Mouse (Mus musculus): Measurements from ENCODE around the gene Pqbp1. TPM values are rescaled to one million over a fixed set of nuclear protein-coding genes. Genes with fewer than 3 reads are reported as not detected.
A peak's percentile ranks its signal among the peaks of the same experiment; 100 is the strongest.

Gene Pqbp1
- polyA plus RNA-seq (2015; fragmentation: Nextera tagmentation; extraction: Ambion mirVana): 155 and 156 TPM in 2 replicates

DNA sequence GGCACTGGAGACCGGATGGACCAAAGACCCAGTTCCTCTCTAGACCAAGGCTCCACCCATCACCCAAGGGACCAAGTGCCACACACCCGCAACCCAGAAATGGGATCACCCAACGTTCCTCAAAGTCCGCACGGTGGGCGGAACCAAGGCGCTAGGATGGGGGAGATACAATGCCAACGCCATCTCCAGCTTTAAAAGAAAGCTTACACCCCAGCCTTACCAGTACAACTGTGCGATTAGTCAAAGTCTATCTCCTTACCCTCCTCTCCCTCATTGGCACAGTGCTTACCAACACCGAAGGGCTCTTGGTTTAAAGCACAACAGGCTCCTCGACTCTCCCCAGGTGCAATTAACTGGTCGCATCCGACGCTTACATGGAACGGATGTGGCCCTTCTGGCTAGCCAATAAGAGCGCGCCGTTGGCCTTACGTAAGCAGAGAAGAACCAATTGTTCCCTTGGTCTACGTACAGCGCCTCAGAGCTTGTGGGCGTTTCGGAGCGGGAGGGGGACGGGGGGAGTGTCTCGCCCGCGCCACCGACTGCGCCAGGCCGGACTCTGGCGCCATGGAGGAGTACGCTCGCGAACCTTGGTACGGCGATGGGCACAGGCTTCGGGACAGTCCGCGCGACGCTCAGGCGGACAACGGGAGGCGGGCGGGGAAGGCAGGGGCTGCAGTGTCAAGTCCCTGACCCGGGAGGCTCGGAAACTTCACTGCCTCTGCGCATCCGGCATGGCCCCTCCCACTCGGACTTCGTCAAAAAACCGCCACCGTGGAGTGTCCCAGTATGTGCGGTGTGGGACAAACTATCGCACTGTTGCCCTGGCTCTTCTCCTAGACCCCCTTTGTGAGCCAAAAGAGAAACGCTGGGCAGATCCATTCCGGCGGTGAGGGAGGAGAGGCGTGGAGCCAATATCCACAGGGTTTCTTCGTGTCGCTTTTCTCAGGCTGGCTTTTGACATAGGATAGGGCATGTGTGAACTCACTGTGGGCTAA is at the start of gene Pqbp1, which contains the start of gene Timm17b:
TSS of gene Pqbp1 (minus strand) at position 390 of the 995 bp plus-strand sequence.
TSS of gene Timm17b (plus strand) at position 478 of the 995 bp plus-strand sequence.
- H3K27me3 ChIP-seq: no peaks in the 10 kb centered on the region

DNA sequence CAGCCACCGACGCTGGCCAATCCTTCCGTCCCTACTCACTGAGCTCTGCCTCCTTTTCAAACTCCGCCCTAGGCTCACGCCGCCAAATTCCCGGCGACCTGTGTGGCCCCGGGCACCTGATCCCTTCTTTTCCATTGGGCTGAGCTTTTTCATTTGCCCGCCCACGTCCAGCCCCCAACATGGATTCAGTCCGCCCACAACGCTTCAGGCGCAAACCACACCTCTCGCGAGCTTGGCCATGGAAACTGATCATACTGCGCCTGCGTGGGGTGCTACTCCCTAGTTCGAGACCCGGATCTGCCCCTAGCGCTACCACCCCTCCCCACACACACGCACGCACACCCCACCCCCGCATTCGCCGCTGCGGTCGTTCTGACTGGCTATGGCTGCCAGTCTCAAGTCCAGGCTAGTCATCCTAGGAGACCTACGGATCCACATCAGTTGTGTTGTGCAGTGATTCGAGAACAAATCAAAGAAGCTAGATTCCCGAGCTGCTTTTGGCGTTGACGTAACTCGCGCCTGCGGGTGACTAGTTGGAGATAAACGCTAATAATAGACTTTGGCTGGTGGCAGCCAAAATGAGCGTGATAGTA is 48.9 kb upstream of the Pqbp1 start:
- H3K27me3 ChIP-seq: no peaks in the 10 kb centered on the region
- peak overlapping the region; percentile 57 for H3K4me2 ChIP-seq
- no peaks in the 10 kb centered on the region for H3K4me1 ChIP-seq
- WGBS: 25% methylated on average over 38 of the region's 38 CpGs
- peak overlapping the region; percentile 50 for H3K4me3 ChIP-seq
- peak overlapping the region; percentile 72 for H3K27ac ChIP-seq
- H3K9ac ChIP-seq: peak overlapping the region; percentile 65
- H3K36me3 ChIP-seq: peaks cover 3% of the 10 kb centered on the region; the same call in 1 of the 2 replicates
- peak; percentile 97; the same call in 1 of the 2 replicates for ATAC-seq (ENCODE audit: insufficient number of reproducible peaks, insufficient read depth, low FRiP score, low TSS enrichment, low read depth)
- no peaks in the 10 kb centered on the region for H3K9me3 ChIP-seq

More for the DNA sequence above, at the start of gene Pqbp1, which contains the start of gene Timm17b:
- no peaks in the 10 kb centered on the region for H3K9me3 ChIP-seq
- peak within 1 kb of the TSS; percentile 74 for H3K9ac ChIP-seq
- peaks cover 3% of the 10 kb centered on the region; the same call in 1 of the 2 replicates for H3K4me1 ChIP-seq
- peak within 1 kb of the TSS; percentile 57 for H3K4me3 ChIP-seq
- peak within 1 kb of the TSS; percentile 86 for H3K27ac ChIP-seq
- 20% methylated on average over 62 of the region's 62 CpGs for WGBS
- H3K36me3 ChIP-seq: peaks cover 25% of the 10 kb centered on the region
- peak within 1 kb of the TSS; percentile 61 for H3K4me2 ChIP-seq
- ATAC-seq (ENCODE audit: insufficient number of reproducible peaks, insufficient read depth, low FRiP score, low TSS enrichment, low read depth): peak; percentile 94

DNA sequence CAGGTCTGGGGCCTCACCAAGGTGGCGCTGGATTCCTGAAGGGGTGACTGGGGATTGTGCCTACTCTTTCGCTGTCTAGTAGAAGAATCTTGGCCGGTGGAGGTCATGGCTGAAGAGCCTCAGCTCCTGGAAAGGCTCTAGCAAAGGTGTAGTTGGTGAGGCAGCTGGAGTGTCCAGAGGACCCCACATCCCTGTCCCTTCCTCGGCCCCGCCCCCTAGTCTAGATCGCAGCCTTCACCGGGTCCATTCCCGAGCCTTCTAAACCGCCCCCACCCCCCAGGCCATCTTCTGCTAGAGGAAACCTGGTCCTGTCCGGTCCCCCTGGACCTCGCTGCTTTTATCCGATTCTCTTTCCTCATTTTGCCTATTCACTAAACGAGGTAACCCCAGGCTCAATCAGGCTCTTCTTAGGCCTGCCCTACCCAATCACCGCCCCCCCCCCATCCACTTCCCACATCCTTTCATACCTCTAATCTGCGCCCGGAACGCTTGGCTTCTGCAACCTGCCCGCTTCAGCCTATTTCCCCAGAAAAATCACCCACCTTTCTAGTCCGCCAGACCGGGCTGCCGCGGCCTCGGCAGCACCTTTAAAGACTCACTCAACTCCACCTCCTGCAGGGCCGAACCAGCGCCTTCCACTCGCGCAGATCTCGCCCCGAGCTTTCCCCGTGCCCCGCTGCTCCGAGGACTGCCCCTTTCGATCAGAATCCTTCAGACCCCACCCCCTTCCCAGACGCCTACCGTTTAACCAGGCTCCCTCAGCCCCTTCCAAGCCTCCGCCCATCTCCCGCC is 48.2 kb upstream of the Pqbp1 start, which contains the start of gene Hdac6:
TSS of gene Hdac6 (minus strand) at position 782 of the 792 bp plus-strand sequence.
- peak; percentile 4; the same call in 1 of the 2 replicates for ATAC-seq (ENCODE audit: insufficient number of reproducible peaks, insufficient read depth, low FRiP score, low TSS enrichment, low read depth)
- H3K4me2 ChIP-seq: peak within 1 kb of the TSS; percentile 59
- H3K36me3 ChIP-seq: peaks cover 3% of the 10 kb centered on the region; the same call in 1 of the 2 replicates
- H3K27me3 ChIP-seq: no peaks in the 10 kb centered on the region
- peak within 1 kb of the TSS; percentile 72 for H3K27ac ChIP-seq
- peak within 1 kb of the TSS; percentile 65 for H3K9ac ChIP-seq
- peak within 1 kb of the TSS; percentile 50 for H3K4me3 ChIP-seq
- H3K9me3 ChIP-seq: no peaks in the 10 kb centered on the region
- no peaks in the 10 kb centered on the region for H3K4me1 ChIP-seq
- 24% methylated on average over 36 of the region's 37 CpGs for WGBS

DNA sequence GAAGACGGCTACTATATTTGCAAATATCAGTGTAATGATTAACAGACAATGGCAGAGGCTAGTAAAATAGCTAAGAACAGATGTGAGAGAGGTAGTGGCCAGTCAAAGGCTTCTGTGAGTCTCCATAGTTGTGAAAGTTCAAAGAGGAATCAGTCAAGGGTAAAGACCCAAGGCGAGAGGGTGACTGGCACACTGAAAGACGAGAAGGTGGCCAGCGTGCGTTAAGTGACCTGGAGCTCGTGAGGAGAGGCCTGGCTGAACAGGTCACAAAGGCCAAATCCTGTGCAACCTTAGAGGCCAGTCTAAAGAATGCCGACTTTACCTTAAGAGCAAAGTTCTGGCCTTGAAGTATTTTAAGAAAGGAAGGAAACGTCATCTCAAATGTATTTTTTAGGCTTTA is 46.5 kb upstream of the Pqbp1 start:
- H3K9ac ChIP-seq: no peak overlapping the region
- H3K4me1 ChIP-seq: no peaks in the 10 kb centered on the region
- H3K9me3 ChIP-seq: no peaks in the 10 kb centered on the region
- H3K4me3 ChIP-seq: no peak overlapping the region
- H3K27me3 ChIP-seq: no peaks in the 10 kb centered on the region
- no peak overlapping the region for H3K4me2 ChIP-seq
- no peak overlapping the region for H3K27ac ChIP-seq
- 73% methylated on average over 8 of the region's 8 CpGs for WGBS
- H3K36me3 ChIP-seq: peaks cover 8% of the 10 kb centered on the region; the same call in 1 of the 2 replicates
- no peak for ATAC-seq (ENCODE audit: insufficient number of reproducible peaks, insufficient read depth, low FRiP score, low TSS enrichment, low read depth)

DNA sequence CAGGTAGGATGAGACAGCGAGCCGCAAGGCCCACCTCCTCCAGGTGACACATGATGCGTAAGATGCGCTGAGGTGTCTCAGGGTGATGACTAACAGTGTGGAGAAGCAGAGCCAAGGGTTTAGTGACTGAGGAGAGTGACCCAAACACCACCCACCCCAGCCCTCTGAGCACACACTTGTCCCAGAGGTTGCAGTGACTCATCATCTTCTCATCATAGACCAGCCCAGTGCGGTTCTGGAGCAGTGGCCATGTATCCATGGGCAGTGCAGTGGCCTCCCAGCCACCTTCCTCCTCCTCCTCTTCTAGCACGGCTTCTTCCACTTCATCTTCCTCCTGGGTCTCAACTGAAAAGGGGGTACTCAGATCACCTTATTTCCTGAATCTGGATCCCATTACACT is 38.6 kb upstream of the Pqbp1 start:
- Histone ChIP-seq H3K36me3 (peaks cover 28% of the 10 kb centered on the region), H3K9ac (no peak overlapping the region), H3K27ac (no peak overlapping the region), H3K4me2 (no peak overlapping the region), H3K4me1 (no peaks in the 10 kb centered on the region), H3K4me3 (no peak overlapping the region), H3K9me3 (no peaks in the 10 kb centered on the region), H3K27me3 (no peaks in the 10 kb centered on the region)
- no peak for ATAC-seq (ENCODE audit: insufficient number of reproducible peaks, insufficient read depth, low FRiP score, low TSS enrichment, low read depth)
- 89% methylated on average over 6 of the region's 6 CpGs for WGBS

DNA sequence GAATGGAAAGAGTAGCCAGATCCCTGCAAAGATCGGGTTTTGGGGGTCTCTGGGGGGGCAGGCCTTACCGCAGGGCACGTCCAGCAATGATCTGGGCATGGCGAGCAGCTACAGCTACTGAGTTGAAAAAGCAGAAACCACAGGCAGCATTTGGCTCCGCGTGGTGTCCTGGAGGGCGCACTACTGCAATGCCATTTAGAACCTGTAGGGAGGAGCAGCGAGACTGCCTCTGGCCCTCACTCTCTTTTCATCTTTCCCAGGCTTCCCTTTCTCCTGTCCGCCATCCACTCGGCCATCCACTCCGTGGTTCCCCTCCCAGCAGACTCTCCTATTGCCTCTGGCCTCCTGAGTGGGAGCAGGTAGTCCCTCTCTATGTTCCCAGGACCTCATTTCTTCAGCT is 37.8 kb upstream of the Pqbp1 start:
- no peak overlapping the region for H3K9ac ChIP-seq
- no peak overlapping the region for H3K4me2 ChIP-seq
- H3K9me3 ChIP-seq: no peaks in the 10 kb centered on the region
- H3K36me3 ChIP-seq: peaks cover 28% of the 10 kb centered on the region
- ATAC-seq (ENCODE audit: insufficient number of reproducible peaks, insufficient read depth, low FRiP score, low TSS enrichment, low read depth): no peak
- no peaks in the 10 kb centered on the region for H3K27me3 ChIP-seq
- H3K27ac ChIP-seq: no peak overlapping the region
- no peak overlapping the region for H3K4me3 ChIP-seq
- 56% methylated on average over 11 of the region's 11 CpGs for WGBS
- H3K4me1 ChIP-seq: no peaks in the 10 kb centered on the region

DNA sequence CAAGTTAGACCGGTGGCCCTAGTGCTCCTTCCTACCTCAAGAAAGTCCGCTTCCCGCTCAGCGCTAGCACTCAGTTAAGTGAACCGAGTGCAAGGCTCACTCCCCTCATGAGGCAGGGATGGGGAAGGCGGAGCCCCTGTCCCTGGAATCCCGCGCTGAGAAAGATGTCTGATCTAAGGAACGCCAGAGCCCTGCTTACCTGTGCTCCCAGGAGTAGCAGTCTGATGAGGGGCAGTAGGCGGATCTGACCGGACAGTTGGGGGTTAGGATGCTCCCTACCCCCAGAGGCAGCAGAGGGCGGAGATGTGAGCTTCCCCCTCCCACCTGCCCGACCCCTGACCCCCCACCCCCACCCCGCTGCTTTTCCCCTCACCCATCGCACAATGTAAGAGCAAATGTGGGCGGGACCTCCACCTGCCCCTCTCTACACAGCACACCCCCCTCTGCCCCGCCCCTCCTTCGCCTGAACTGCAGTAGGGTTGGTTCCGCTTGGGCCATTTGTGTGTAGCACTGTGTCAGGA is 29.3 kb upstream of the Pqbp1 start, which contains the start of gene Eras:
TSS of gene Eras (minus strand) at position 338 of the 521 bp plus-strand sequence.
- Histone ChIP-seq H3K36me3 (peaks cover 25% of the 10 kb centered on the region), H3K4me3 (no peak within 1 kb of the TSS), H3K9me3 (no peaks in the 10 kb centered on the region), H3K4me2 (no peak within 1 kb of the TSS), H3K27ac (no peak within 1 kb of the TSS), H3K4me1 (no peaks in the 10 kb centered on the region), H3K9ac (no peak within 1 kb of the TSS), H3K27me3 (peaks cover 63% of the 10 kb centered on the region)
- no peak for ATAC-seq (ENCODE audit: insufficient number of reproducible peaks, insufficient read depth, low FRiP score, low TSS enrichment, low read depth)
- WGBS: 22% methylated on average over 19 of the region's 19 CpGs

DNA sequence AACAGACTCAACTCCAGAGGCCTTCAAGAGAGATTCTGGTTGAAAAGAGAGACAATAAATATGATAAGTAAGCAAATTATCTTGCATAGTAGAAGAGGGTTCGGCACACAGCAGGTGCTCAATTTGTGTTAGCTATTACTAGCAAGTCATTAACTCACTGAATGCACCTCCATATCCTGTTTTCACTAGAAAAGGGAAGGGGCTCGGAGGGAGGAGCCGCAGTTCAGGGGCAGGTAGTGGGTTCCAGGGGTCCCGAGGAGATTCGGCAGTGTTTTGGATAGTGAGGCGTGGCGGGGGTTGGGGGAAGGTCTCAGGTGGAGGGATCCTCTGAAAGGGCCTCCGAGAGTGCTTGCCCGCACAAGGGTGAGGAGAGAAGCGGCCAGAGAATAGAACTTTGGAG is 28.0 kb upstream of the Pqbp1 start:
- Histone ChIP-seq H3K4me1 (no peaks in the 10 kb centered on the region; the same call in 1 of the 2 replicates), H3K4me2 (no peak overlapping the region), H3K9ac (no peak overlapping the region), H3K27ac (no peak overlapping the region), H3K4me3 (no peak overlapping the region), H3K36me3 (peaks cover 23% of the 10 kb centered on the region), H3K27me3 (peaks cover 76% of the 10 kb centered on the region), H3K9me3 (no peaks in the 10 kb centered on the region)
- WGBS: 27% methylated on average over 10 of the region's 10 CpGs
- ATAC-seq (ENCODE audit: insufficient number of reproducible peaks, insufficient read depth, low FRiP score, low TSS enrichment, low read depth): no peak

DNA sequence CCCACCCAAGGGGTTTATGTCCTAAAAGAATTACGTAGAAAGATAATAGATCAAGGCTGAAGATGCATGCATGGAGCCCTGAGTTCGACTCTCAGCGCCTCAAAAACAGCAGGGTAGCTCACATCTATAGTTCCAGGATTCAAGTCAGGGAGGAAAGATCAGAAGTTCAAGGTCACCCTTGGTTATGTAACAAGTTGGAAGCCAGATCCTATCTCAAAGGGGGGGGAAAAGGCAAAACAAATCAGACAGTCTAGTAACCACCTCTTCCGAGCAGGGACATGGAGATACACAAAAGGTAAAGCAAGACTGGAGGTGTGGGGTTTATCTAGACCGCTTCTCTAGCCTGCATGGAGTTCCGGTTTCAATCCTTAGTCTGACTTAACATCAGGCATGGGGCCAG is 27.2 kb upstream of the Pqbp1 start:
- WGBS: 72% methylated on average over 6 of the region's 6 CpGs
- Histone ChIP-seq H3K4me2 (no peak overlapping the region), H3K4me1 (no peaks in the 10 kb centered on the region; the same call in 1 of the 2 replicates), H3K27ac (no peak overlapping the region), H3K4me3 (no peak overlapping the region), H3K36me3 (peaks cover 17% of the 10 kb centered on the region), H3K9ac (no peak overlapping the region), H3K9me3 (no peaks in the 10 kb centered on the region), H3K27me3 (peaks cover 84% of the 10 kb centered on the region)
- ATAC-seq (ENCODE audit: insufficient number of reproducible peaks, insufficient read depth, low FRiP score, low TSS enrichment, low read depth): no peak

DNA sequence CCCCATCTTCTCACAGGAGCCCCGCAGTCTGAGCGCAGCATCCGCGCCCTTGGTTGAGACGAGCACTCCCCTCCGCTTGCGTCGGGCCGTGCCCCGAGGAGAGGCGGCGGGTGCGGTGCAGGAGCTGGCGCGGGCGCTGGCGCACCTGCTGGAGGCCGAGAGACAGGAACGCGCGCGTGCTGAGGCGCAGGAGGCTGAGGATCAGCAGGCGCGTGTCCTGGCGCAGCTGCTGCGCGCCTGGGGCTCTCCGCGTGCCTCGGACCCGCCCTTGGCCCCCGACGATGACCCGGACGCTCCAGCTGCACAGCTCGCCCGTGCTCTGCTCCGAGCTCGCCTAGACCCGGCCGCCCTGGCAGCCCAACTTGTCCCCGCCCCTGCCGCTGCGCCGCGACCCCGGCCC is 23.0 kb upstream of the Pqbp1 start:
- no peaks in the 10 kb centered on the region; the same call in 1 of the 2 replicates for H3K4me1 ChIP-seq
- H3K27ac ChIP-seq: no peak overlapping the region
- H3K4me2 ChIP-seq: peak overlapping the region; percentile 57
- H3K36me3 ChIP-seq: no peaks in the 10 kb centered on the region
- no peaks in the 10 kb centered on the region for H3K9me3 ChIP-seq
- no peak for ATAC-seq (ENCODE audit: insufficient number of reproducible peaks, insufficient read depth, low FRiP score, low TSS enrichment, low read depth)
- no peak overlapping the region for H3K9ac ChIP-seq
- H3K4me3 ChIP-seq: peak overlapping the region; percentile 28
- WGBS: 25% methylated on average over 35 of the region's 48 CpGs
- H3K27me3 ChIP-seq: peaks cover 83% of the 10 kb centered on the region

All from embryonic facial prominence, embryonic 13.5 days (tissue).